Mouse (Mus musculus): ENCODE measurements around the gene Smyd5. TPM values are rescaled to one million over a fixed set of nuclear protein-coding genes. Genes with fewer than 3 reads are reported as not detected.

Smyd5 gene
- 10 to 100 TPM; 11.1 to 12.5 TPM for total RNA-seq (2021)

- intact Hi-C loops (cut with DNase I): no loop called here
- peak; percentile 82 to 88 for DNase-seq
Measured at GRCm38 (mm10) chr6:85431842-85432431, at the start of gene Smyd5. Smyd5 (plus strand) TSS chr6:85431989.

DNA sequence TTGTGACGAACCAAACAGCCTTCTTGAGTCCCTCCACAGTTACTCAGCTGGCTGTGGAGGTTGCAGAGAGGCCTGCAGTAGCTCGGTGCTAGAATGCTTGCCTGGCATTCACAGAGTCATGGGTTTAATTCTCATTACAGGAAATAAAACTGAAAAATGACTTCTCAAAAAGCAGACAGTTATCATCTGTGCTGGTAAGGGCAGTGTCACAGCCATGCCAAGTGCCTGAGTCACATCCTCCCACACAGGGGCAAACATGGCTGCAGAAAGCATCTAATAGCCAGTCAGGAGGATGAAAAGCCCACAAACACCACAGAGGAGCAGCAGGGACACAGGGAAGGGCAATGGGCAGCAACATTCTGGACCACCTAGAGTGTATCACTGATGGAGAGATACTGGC lies 49.0 kb upstream of the Smyd5 start:
- intact Hi-C loops (cut with DNase I): no loop called here
- DNase-seq: no peak

DNA sequence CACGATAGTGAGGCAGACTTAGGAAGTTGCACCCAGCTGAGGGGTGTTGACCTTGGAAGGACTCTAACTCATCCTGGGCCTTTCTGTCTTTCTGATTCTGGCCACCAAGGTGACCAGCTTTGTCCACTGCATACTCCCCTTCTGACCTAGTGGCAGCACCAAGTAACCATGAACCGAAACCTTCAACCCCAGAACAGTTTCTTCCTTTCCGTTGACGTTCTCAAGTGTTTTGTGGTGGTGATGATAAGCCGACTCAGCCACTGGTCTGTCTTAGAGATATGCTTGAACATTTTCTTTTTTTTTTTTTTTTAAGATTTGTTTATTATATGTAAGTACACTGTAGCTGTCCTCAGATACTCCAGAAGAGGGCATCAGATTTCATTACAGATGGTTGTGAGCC lies 43.2 kb upstream of the Smyd5 start:
- intact Hi-C loops (cut with DNase I): no loop called here
- no peak for DNase-seq

DNA sequence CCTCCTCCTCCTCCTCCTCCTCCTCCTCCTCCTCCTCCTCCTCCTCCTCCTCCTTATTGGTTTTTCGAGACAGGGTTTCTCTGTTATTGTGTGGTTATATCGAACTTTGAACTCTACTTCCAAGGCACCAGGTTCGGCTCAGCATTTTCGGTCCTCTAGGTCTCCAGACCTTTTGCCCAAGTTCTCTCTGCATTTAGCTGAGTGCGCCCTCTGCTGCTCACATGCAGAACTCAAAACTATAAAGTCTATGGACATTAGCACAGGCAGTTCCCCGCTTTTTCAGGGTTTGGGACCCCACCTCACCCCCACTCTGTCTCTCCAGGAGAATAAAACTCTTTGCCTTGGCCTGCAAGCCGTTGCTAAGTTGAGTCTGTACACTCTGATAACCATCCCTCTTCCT lies 40.0 kb upstream of the Smyd5 start:
- intact Hi-C loops (cut with DNase I): loop anchor here (1.0 to 5.0 kb wide), 3 partner anchors 46 to 230 kb away; no protein-coding TSS in a partner anchor
- DNase-seq: peak; percentile 76 to 85

DNA sequence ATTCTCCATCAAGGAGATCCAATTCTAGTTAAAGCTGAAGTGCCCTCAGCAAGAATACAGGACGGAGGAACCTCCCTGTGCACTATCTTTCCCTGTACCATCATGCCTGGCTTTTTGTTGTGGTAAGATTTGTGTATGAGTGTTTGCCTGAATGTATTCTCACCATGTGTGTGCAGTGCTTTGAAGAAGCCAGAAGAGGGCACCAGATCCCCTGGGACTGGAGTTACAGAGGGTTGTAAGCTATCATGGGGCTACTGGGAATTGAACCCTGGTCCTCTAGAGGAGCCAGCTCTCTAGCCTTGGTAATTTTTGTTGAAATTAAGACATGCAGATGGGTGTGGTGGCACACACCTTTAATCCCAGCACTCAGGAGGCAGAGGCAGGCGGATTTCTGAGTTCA lies 36.4 kb upstream of the Smyd5 start:
- DNase-seq: no peak
- intact Hi-C loops (cut with DNase I): no loop called here

GRCm38 (mm10) chr6:85397165-85397564 lies 34.6 kb upstream of the Smyd5 start:
- peak; percentile 37 to 56 for DNase-seq
- intact Hi-C loops (cut with DNase I): no loop called here

DNA sequence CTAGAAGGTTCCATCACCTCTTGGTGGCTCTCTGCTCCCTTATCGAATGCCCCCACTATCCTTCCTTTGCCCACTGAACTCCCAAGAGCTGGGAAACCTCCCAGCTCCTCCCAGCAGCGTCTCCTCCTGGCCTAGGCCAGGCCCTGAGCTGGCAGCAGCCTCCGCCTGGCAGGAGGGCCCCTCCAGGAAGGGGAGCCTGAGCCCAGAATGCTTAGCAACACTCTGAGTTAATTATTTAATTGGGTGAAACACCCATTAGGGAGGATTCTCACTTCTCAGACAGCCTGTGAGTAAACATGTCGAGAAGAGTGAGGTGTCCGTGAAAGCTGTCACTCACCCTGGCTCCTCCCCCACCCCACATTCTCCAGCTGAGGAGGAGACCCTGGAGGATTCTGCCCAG lies 32.1 kb upstream of the Smyd5 start:
- no peak for DNase-seq
- intact Hi-C loops (cut with DNase I): loop anchor here (10.0 kb wide), 1 partner anchor 365 kb away; no protein-coding TSS in a partner anchor

GRCm38 (mm10) chr6:85402613-85403012 lies 29.2 kb upstream of the Smyd5 start:
- intact Hi-C loops (cut with DNase I): loop anchor here (10.0 kb wide), 1 partner anchor 368 kb away; no protein-coding TSS in a partner anchor
- DNase-seq: peak; percentile 45 to 47

- no peak for DNase-seq
- intact Hi-C loops (cut with DNase I): loop anchor here (10.0 kb wide), 1 partner anchor 368 kb away; no protein-coding TSS in a partner anchor
Measured at GRCm38 (mm10) chr6:85403039-85403438, 28.8 kb upstream of the Smyd5 start.

- DNase-seq: no peak
Measured at GRCm38 (mm10) chr6:85409003-85409402, 22.8 kb upstream of the Smyd5 start.

DNA sequence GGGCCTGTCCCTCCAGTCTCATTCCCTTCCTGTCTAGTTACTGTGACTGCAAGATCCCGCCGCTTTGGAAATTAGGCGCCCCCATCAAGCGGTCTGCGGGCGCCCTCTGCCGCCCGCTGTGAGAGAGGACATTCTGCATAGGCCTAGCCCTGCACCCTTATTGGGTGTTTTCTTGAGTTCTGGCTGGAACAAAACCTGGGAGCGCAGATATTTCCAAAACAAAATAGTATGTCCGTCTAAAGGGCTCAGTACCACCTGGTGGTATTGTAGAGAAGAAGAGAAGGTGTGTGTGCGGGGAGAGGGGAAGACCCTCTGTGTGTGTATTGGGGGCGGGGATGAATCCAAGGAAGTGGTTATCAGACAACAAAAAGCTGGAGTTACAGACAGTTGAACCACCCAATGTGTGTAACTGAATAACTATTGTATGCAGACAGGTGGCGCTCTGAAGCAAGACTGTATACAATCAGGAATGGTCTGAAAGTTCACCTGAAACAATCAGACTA lies 21.0 kb upstream of the Smyd5 start:
- DNase-seq: peak; percentile 73 to 80
- intact Hi-C loops (cut with DNase I): loop anchor here (1.0 to 2.0 kb wide), 2 partner anchors 148 to 251 kb away; no protein-coding TSS in a partner anchor

More at GRCm38 (mm10) chr6:85409003-85409402, 22.8 kb upstream of the Smyd5 start:
- intact Hi-C loops (cut with DNase I): loop anchor here (10.0 kb wide), 1 partner anchor 374 kb away; no protein-coding TSS in a partner anchor

DNA sequence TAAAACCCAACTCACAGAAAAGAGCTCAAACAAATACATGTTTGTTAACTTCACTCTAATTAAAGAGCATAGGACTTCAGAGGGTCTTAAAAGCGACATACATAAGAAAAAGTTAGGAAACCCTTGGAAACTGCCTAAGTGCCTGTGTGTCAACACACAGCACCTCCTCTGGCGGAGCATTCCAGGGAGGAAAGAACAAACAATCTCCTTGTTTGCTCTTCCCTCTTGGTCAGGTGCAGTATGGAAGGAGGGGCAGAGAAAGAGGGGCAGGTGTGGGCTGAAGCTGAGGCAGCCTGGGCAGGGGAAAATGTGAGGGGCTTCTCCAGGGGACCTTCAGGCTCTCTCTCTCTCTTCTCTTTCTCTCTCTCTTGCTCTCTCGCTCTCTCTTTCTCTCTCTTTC lies 16.0 kb upstream of the Smyd5 start:
- intact Hi-C loops (cut with DNase I): no loop called here
- DNase-seq: no peak

DNA sequence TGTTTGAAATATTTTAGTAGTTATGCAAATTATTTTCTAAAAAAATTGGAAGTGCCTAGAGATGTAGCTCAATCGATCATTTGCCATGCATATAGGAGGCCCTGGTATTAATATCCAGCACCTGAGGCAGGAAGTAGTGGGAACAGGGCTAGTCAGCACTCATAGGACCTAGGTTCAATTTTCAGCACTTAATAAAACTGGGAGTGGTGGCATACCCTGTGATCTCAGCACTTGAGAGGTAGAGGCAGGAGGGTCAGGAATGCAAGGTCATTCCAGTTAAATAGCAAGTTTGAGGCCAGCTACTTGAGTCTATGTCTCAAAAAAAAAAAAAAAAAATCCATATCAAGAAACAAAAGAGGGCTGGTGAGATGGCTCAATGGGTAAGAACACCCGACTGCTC lies 12.6 kb upstream of the Smyd5 start:
- intact Hi-C loops (cut with DNase I): no loop called here
- DNase-seq: no peak

DNA sequence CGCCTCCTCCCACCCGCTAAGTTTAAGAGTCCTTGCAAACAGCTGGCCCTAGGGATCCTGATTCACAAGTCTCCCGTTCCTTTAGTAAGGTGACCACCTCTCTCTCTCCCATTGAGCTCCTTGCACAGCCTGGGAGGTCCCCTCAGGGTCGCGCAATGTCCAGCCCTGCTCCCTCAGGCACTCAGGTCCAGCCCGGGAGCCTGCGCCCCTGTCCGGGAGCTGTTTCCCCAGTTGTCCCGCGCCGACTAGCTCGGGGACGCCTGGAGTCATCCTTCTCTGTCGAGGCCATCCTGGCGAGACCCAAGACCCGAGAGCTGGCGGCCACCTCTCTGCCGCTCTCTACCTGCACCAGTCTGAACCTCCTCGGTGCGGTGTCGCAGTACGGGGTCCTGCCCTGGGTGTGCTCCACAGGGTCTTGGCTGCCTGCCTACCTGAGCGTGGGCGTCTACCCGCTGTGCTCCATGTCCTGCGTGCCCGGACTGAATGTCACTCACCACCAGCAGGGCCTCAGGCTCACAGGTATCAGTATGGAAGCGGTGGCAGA lies 7.9 kb upstream of the Smyd5 start, which contains the start of gene Noto:
Gene Noto, plus strand, starts transcription at position 51 of the 544 bp plus-strand sequence.
- intact Hi-C loops (cut with DNase I): no loop called here
- DNase-seq: no peak

GRCm38 (mm10) chr6:85431274-85431841 lies 431 bp upstream of the Smyd5 start:
- intact Hi-C loops (cut with DNase I): no loop called here
- DNase-seq: no peak

GRCm38 (mm10) chr6:85433865-85434264 lies 2.1 kb downstream of the Smyd5 start:
- intact Hi-C loops (cut with DNase I): no loop called here
- DNase-seq: no peak

GRCm38 (mm10) chr6:85436204-85436603 lies 4.4 kb downstream of the Smyd5 start:
- no peak for DNase-seq
- intact Hi-C loops (cut with DNase I): no loop called here

- intact Hi-C loops (cut with DNase I): no loop called here
- DNase-seq: no peak
Measured at GRCm38 (mm10) chr6:85436631-85437030, 4.8 kb downstream of the Smyd5 start.

- no peak for DNase-seq
- intact Hi-C loops (cut with DNase I): no loop called here
Measured at GRCm38 (mm10) chr6:85441142-85441541, 9.4 kb downstream of the Smyd5 start.

DNA sequence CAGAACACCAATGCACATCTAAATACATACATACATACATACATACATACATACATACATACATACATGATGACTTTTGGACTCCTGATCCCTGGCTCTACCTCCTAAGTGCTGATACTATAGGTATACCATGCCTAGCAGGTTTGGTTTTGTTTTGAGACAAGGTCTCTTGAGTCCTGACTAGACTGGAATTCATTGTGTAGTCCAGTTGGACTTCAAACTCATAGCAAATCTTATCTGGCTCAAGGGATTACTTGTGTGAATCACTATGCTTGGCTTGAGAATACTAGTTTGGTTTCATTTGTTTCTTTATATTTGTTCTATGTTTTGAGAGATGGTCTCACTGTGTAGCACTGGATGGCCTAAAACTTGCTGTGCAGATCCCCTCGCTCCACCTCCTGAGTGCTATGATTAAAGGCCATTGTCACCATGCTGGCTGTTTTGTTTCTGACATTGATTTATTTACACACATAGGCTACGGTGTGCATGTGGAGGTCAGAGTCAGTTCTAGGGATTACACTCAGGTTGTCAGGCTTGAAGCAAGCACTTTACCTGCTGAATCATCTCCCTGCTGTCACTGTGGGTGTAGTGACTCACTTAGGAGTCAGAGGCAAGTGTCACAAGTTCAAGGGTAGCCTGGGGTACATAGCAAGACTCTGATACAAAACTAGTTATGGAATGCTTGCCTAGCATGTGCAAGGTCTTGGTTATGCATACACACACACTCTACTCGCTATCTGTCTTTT lies 11.9 kb downstream of the Smyd5 start:
- DNase-seq: no peak
- intact Hi-C loops (cut with DNase I): no loop called here

All from heart, postnatal 10 days (tissue).